Mouse (Mus musculus): ENCODE measurements around the gene Shkbp1. TPM values are rescaled to one million over a fixed set of nuclear protein-coding genes. Genes with fewer than 3 reads are reported as not detected.

Gene Shkbp1
- polyA plus RNA-seq, 1 experiment from 2014 or later: 50.7 TPM

- peak overlapping the region; percentile 23; the same call in 1 of the 2 replicates for H3K4me2 ChIP-seq
- H3K36me3 ChIP-seq (ENCODE audit: control insufficient read depth, insufficient read depth, low read length): no peaks in the 10 kb centered on the region
- no peaks in the 10 kb centered on the region for H3K4me1 ChIP-seq (ENCODE audit: control insufficient read depth, insufficient read depth, low read length)
- peaks cover 84% of the 10 kb centered on the region for H3K27me3 ChIP-seq (ENCODE audit: control insufficient read depth, insufficient read depth, low read length)
- H3K27ac ChIP-seq (ENCODE audit: low read depth, low read length): no peak overlapping the region
- no peaks in the 10 kb centered on the region; the same call in 1 of the 2 replicates for H3K9me3 ChIP-seq (ENCODE audit: control insufficient read depth, low read length)
- ATAC-seq (ENCODE audit: low FRiP score) (no peak), DNase-seq (ENCODE audit: low spot score, missing footprints) (peak; percentile 85)
- WGBS: 7% methylated on average over 44 of the region's 44 CpGs
- peak overlapping the region; percentile 7; the same call in 1 of the 2 replicates for H3K4me3 ChIP-seq (ENCODE audit: low read depth, low read length)
- H3K9ac ChIP-seq (ENCODE audit: low read length): no peak overlapping the region
Measured at GRCm38 (mm10) chr7:27371715-27372462, 16.1 kb upstream of the Shkbp1 start.

DNA sequence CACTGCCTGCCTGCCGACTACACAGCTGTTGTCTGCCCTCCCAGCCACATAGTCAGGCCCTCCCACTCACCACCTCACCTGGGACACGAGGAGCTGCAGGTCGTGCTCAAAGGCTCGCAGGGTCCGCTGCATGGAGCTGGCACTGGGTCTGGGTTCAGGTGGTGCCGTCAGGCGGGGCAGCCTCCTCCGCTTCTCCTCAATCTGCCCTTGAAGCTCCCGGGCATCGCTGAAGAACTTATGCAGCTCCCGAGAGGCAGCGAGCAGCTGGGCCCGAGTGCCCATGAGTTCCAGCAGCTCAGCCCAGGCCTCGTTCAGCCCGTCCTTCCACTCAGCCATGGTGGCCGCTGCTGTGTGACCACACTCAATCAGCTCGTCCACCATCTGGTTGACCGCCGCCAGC, 13.3 kb upstream of the Shkbp1 start:
- Histone ChIP-seq H3K27ac (ENCODE audit: low read depth, low read length) (no peak overlapping the region), H3K9me3 (ENCODE audit: control insufficient read depth, low read length) (no peaks in the 10 kb centered on the region; the same call in 1 of the 2 replicates), H3K4me3 (ENCODE audit: low read depth, low read length) (no peak overlapping the region), H3K4me1 (ENCODE audit: control insufficient read depth, insufficient read depth, low read length) (peaks cover 3% of the 10 kb centered on the region; the same call in 1 of the 2 replicates), H3K36me3 (ENCODE audit: control insufficient read depth, insufficient read depth, low read length) (no peaks in the 10 kb centered on the region), H3K27me3 (ENCODE audit: control insufficient read depth, insufficient read depth, low read length) (peaks cover 90% of the 10 kb centered on the region), H3K9ac (ENCODE audit: low read length) (no peak overlapping the region), H3K4me2 (no peak overlapping the region)
- 85% methylated on average over 19 of the region's 19 CpGs for WGBS
- peak; percentile 67 for DNase-seq (ENCODE audit: low spot score, missing footprints)
- ATAC-seq (ENCODE audit: low FRiP score): no peak

DNA sequence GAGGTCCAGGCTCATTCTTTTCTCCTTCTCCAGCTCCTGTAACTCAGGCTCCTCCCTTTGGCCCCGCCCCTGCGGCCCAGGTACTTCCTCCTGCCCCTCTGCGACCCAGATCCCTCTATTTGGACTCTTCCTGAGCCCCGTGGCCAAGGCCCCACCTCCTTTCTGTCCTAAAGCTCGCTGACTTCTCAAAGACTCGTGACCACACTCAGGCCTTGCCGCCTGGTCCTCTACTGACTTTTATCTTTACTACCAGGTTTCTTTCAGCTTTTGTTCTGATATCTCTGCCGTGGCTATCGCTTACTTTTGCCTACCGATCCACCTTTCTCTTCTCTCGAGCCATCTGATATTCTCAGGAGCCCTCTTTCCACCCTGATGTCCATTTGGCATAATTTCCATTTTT, 12.2 kb upstream of the Shkbp1 start:
- Histone ChIP-seq H3K4me3 (ENCODE audit: low read depth, low read length) (no peak overlapping the region), H3K9me3 (ENCODE audit: control insufficient read depth, low read length) (no peaks in the 10 kb centered on the region; the same call in 1 of the 2 replicates), H3K27me3 (ENCODE audit: control insufficient read depth, insufficient read depth, low read length) (peaks cover 94% of the 10 kb centered on the region), H3K27ac (ENCODE audit: low read depth, low read length) (no peak overlapping the region), H3K4me2 (no peak overlapping the region), H3K9ac (ENCODE audit: low read length) (no peak overlapping the region), H3K4me1 (ENCODE audit: control insufficient read depth, insufficient read depth, low read length) (peaks cover 3% of the 10 kb centered on the region; the same call in 1 of the 2 replicates), H3K36me3 (ENCODE audit: control insufficient read depth, insufficient read depth, low read length) (no peaks in the 10 kb centered on the region)
- peak; percentile 69 for DNase-seq (ENCODE audit: low spot score, missing footprints)
- WGBS: 10% methylated on average over 11 of the region's 11 CpGs
- ATAC-seq (ENCODE audit: low FRiP score): no peak

DNA sequence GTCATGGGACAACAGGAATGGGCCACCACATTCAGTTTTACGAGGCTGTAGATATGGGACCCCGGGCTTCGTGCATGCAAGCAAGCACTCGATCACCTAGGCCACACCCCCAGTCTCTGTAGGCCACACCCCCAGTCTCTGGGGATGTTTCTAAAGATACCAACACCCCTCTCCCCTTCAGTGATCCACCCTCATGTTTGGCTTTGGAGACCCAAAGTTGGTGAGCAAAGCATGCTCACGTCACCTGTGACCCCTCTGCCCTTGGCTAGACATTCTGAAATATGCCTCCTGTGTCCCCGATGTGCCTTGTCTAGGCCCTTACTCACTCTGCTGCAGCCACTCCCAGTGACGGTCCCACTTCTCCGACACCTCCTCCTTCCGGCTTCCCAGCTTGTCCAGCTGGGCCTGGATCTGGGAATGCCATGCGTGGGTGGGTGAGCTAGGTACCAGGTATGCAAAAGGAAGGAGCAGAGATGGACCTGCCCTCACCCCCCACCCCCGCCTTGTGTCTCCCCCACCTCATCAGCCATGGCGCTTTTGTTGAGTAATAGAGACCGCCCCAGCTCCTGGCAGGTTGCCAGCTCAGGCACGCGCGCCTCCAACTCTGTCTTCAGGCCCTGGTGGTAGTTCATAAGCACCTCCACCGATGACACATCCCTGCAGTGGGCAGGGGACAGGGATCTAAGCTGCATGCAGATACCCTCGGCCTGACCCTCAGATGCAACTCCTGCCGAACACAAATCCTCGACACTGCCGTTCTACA, 10.4 kb upstream of the Shkbp1 start:
- H3K9ac ChIP-seq (ENCODE audit: low read length): no peak overlapping the region
- peaks cover 83% of the 10 kb centered on the region for H3K27me3 ChIP-seq (ENCODE audit: control insufficient read depth, insufficient read depth, low read length)
- peaks cover 3% of the 10 kb centered on the region; the same call in 1 of the 2 replicates for H3K4me1 ChIP-seq (ENCODE audit: control insufficient read depth, insufficient read depth, low read length)
- no peaks in the 10 kb centered on the region for H3K36me3 ChIP-seq (ENCODE audit: control insufficient read depth, insufficient read depth, low read length)
- H3K4me3 ChIP-seq (ENCODE audit: low read depth, low read length): no peak overlapping the region
- DNase-seq (ENCODE audit: low spot score, missing footprints): peak; percentile 82
- no peak for ATAC-seq (ENCODE audit: low FRiP score)
- no peak overlapping the region for H3K4me2 ChIP-seq
- no peak overlapping the region for H3K27ac ChIP-seq (ENCODE audit: low read depth, low read length)
- WGBS: 47% methylated on average over 21 of the region's 21 CpGs
- H3K9me3 ChIP-seq (ENCODE audit: control insufficient read depth, low read length): no peaks in the 10 kb centered on the region; the same call in 1 of the 2 replicates

DNA sequence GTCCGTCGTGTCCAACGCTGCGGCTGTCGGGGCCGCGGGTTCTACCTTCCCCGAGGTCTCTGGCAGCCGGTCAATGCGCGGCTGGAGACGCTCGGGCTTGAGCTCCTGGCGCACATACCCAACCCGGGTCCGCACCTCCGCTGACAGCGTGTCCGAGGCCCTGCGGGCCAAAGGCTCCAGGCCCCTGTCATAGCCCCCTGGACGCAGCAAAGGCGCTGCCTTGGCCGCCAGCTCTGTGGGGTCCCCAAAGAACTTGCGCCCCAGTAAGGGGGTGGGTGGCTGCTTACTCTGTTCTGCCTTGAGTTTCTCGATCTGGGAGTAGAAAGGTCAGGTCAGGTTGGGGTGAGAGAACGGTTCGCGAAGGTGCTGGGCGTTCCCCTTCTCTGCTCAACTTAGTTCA, 8.6 kb upstream of the Shkbp1 start:
- Histone ChIP-seq H3K36me3 (ENCODE audit: control insufficient read depth, insufficient read depth, low read length) (no peaks in the 10 kb centered on the region), H3K9me3 (ENCODE audit: control insufficient read depth, low read length) (no peaks in the 10 kb centered on the region), H3K27me3 (ENCODE audit: control insufficient read depth, insufficient read depth, low read length) (peaks cover 69% of the 10 kb centered on the region), H3K4me2 (no peak overlapping the region), H3K9ac (ENCODE audit: low read length) (no peak overlapping the region), H3K4me3 (ENCODE audit: low read depth, low read length) (no peak overlapping the region), H3K27ac (ENCODE audit: low read depth, low read length) (no peak overlapping the region), H3K4me1 (ENCODE audit: control insufficient read depth, insufficient read depth, low read length) (peaks cover 3% of the 10 kb centered on the region; the same call in 1 of the 2 replicates)
- 2% methylated on average over 29 of the region's 29 CpGs for WGBS
- DNase-seq (ENCODE audit: low spot score, missing footprints): peak; percentile 91
- ATAC-seq (ENCODE audit: low FRiP score): no peak

DNA sequence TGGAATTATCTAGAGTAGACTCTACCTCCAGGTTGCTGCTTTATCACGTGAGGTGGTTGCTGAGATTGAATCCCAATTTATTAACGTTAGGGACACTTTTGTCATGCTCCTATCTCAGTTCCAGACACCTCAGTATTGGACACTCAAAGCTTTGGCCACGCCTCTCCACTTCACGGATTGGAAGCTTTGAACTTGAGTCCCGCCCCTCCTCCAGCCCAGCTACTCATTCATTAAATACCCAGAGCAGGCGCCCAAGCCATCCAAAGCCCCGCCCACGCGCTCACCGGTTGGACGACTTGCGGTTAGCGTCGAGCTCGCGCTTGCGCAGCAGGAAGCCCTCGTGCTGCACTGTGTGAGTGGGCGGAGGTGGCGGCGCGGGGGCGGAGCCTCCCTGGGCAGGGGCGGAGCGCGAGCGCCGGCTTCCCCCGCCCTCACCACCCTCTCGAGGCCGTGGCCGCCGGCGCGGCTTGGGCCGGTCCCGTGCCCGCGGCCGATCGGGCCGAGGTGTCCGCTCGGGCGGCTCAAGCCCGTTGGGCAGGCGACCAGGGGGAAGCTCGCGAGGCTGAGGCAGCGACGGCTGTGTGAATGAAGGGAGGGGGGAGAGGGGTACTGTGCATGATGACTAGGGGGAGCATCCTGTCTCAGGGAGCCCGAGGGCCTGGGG, 5.6 kb upstream of the Shkbp1 start:
- peaks cover 2% of the 10 kb centered on the region; the same call in 1 of the 2 replicates for H3K9me3 ChIP-seq (ENCODE audit: control insufficient read depth, low read length)
- H3K4me2 ChIP-seq: peak overlapping the region; percentile 75
- no peaks in the 10 kb centered on the region for H3K36me3 ChIP-seq (ENCODE audit: control insufficient read depth, insufficient read depth, low read length)
- peaks cover 55% of the 10 kb centered on the region for H3K27me3 ChIP-seq (ENCODE audit: control insufficient read depth, insufficient read depth, low read length)
- H3K9ac ChIP-seq (ENCODE audit: low read length): peak overlapping the region; percentile 72
- DNase-seq (ENCODE audit: low spot score, missing footprints) (peak; percentile 100), ATAC-seq (ENCODE audit: low FRiP score) (peak; percentile 96)
- peak overlapping the region; percentile 50 for H3K4me3 ChIP-seq (ENCODE audit: low read depth, low read length)
- peaks cover 5% of the 10 kb centered on the region; the same call in 1 of the 2 replicates for H3K4me1 ChIP-seq (ENCODE audit: control insufficient read depth, insufficient read depth, low read length)
- no peak overlapping the region for H3K27ac ChIP-seq (ENCODE audit: low read depth, low read length)
- under 1% methylated on average over 51 of the region's 52 CpGs for WGBS

GRCm38 (mm10) chr7:27360749-27361148, 4.9 kb upstream of the Shkbp1 start:
- Histone ChIP-seq H3K9ac (ENCODE audit: low read length) (no peak overlapping the region), H3K9me3 (ENCODE audit: control insufficient read depth, low read length) (peaks cover 2% of the 10 kb centered on the region; the same call in 1 of the 2 replicates), H3K27ac (ENCODE audit: low read depth, low read length) (no peak overlapping the region), H3K4me3 (ENCODE audit: low read depth, low read length) (no peak overlapping the region), H3K4me2 (peak overlapping the region; percentile 75; the same call in 1 of the 2 replicates), H3K36me3 (ENCODE audit: control insufficient read depth, insufficient read depth, low read length) (no peaks in the 10 kb centered on the region), H3K27me3 (ENCODE audit: control insufficient read depth, insufficient read depth, low read length) (peaks cover 51% of the 10 kb centered on the region), H3K4me1 (ENCODE audit: control insufficient read depth, insufficient read depth, low read length) (peaks cover 5% of the 10 kb centered on the region; the same call in 1 of the 2 replicates)
- WGBS: 58% methylated on average over 6 of the region's 6 CpGs
- ATAC-seq (ENCODE audit: low FRiP score) (no peak), DNase-seq (ENCODE audit: low spot score, missing footprints) (no peak)

- Histone ChIP-seq H3K4me2 (no peak overlapping the region), H3K4me1 (ENCODE audit: control insufficient read depth, insufficient read depth, low read length) (peaks cover 6% of the 10 kb centered on the region), H3K27ac (ENCODE audit: low read depth, low read length) (no peak overlapping the region), H3K36me3 (ENCODE audit: control insufficient read depth, insufficient read depth, low read length) (no peaks in the 10 kb centered on the region), H3K4me3 (ENCODE audit: low read depth, low read length) (no peak overlapping the region), H3K27me3 (ENCODE audit: control insufficient read depth, insufficient read depth, low read length) (peaks cover 42% of the 10 kb centered on the region), H3K9me3 (ENCODE audit: control insufficient read depth, low read length) (peaks cover 2% of the 10 kb centered on the region; the same call in 1 of the 2 replicates), H3K9ac (ENCODE audit: low read length) (no peak overlapping the region)
- 85% methylated on average over 9 of the region's 9 CpGs for WGBS
- DNase-seq (ENCODE audit: low spot score, missing footprints) (peak; percentile 26), ATAC-seq (ENCODE audit: low FRiP score) (no peak)
Measured at GRCm38 (mm10) chr7:27359706-27360358, 4.0 kb upstream of the Shkbp1 start.
